Mouse (Mus musculus) limb, embryonic 12.5 days (tissue): Measurements from ENCODE around the gene Arpin. TPM values are rescaled to one million over a fixed set of nuclear protein-coding genes. Genes with fewer than 3 reads are reported as not detected.

Experiments used
- ATAC-seq: fragments of 200-750 bp; cut with Nextera tagmentation; 2 replicates; pipeline ENCODE4 v1.8.0; 2017; ENCODE audit warnings: low read depth, moderate TSS enrichment; ENCODE audit not compliant: insufficient number of reproducible peaks, insufficient read depth, low FRiP score, low TSS enrichment
- H3K27ac ChIP-seq: fragments of 300-500 bp; sonication (generic); 2 replicates; pipeline ENCODE4 v1.5.1; 2016; ENCODE audit warnings: mild to moderate bottlenecking, moderate library complexity
- H3K27me3 ChIP-seq: fragments of 300-500 bp; sonication (generic); 2 replicates; pipeline ENCODE4 v1.6.1; 2016; ENCODE audit warnings: mild to moderate bottlenecking, moderate library complexity
- H3K36me3 ChIP-seq: fragments of 300-500 bp; sonication (generic); 2 replicates; pipeline ENCODE4 v1.6.1; 2016; ENCODE audit warnings: mild to moderate bottlenecking, moderate library complexity
- H3K4me1 ChIP-seq: fragments of 300-500 bp; sonication (generic); replicated peaks from 2 replicates; pipeline ENCODE4 v1.6.1; 2016
- H3K4me2 ChIP-seq: fragments of 300-500 bp; sonication (generic); 2 replicates; pipeline ENCODE4 v1.6.1; 2016; ENCODE audit warnings: mild to moderate bottlenecking, moderate library complexity
- H3K4me3 ChIP-seq: fragments of 300-500 bp; sonication (generic); replicated peaks from 2 replicates; pipeline ENCODE4 v1.5.1; 2016; ENCODE audit warnings: mild to moderate bottlenecking
- H3K9ac ChIP-seq: fragments of 300-500 bp; sonication (generic); replicated peaks from 2 replicates; pipeline ENCODE4 v1.6.1; 2016; ENCODE audit warnings: mild to moderate bottlenecking, moderate library complexity
- H3K9me3 ChIP-seq: fragments of 300-500 bp; sonication (generic); 2 replicates; pipeline ENCODE4 v1.6.1; 2016; ENCODE audit warnings: mild to moderate bottlenecking, moderate library complexity
- WGBS: fragments of 180-500 bp; shearing (Covaris S2); methylation state at CpG from one replicate; pipeline ENCODE4 v1.1.7; 2016; 5-methylcytosine and 5-hydroxymethylcytosine counted together
- polyA plus RNA-seq: library from polyadenylated mRNA; unstranded; fragments of >200 nt; fragmentation: Nextera tagmentation; extraction: Ambion mirVana; gene quantifications from 2 replicates; pipeline ENCODE4 v1.2.1, GENCODE M21; 2016

The Arpin gene
- polyA plus RNA-seq, 1 experiment from 2014 or later = 17.9 TPM

GRCm38 (mm10) chr7:79934461-79934860 lies 698 bp downstream of the Arpin start:
- 49% methylated on average over 5 of the region's 5 CpGs for WGBS
- H3K4me1 ChIP-seq = peaks cover 17% of the 10 kb centered on the region
- no peak for ATAC-seq

GRCm38 (mm10) chr7:79928516-79929052 lies 6.6 kb downstream of the Arpin start:
- H3K36me3 ChIP-seq = peaks cover 28% of the 10 kb centered on the region
- WGBS = 70% methylated on average over 2 of the region's 2 CpGs
- no peaks in the 10 kb centered on the region for H3K9me3 ChIP-seq

More at GRCm38 (mm10) chr7:79934461-79934860, 698 bp downstream of the Arpin start:
- H3K4me3 ChIP-seq = peak overlapping the region; percentile 52
- no peaks in the 10 kb centered on the region for H3K27me3 ChIP-seq
- H3K36me3 ChIP-seq = 0 out of 2 replicates have a peak, but pooled peaks cover 3% of the 10 kb centered on the region
- H3K9me3 ChIP-seq = no peaks in the 10 kb centered on the region
- H3K9ac ChIP-seq = peak overlapping the region; percentile 65
- H3K27ac ChIP-seq = 0 out of 2 replicates have a peak overlapping the region, but pooled peaks have one; percentile 9
- H3K4me2 ChIP-seq = peak overlapping the region; percentile 72

GRCm38 (mm10) chr7:79920344-79920983 lies 14.7 kb downstream of the Arpin start, which contains the start of gene Ap3s2:
Gene Ap3s2, minus strand, starts transcription at chr7:79920649.
- peaks cover 12% of the 10 kb centered on the region; the same call in 1 of the 2 replicates for H3K4me1 ChIP-seq
- H3K36me3 ChIP-seq = peaks cover 8% of the 10 kb centered on the region
- H3K4me3 ChIP-seq = peak within 1 kb of the TSS; percentile 80
- H3K9me3 ChIP-seq = no peaks in the 10 kb centered on the region
- peak; percentile 92 for ATAC-seq
- peak within 1 kb of the TSS; percentile 64 for H3K4me2 ChIP-seq
- no peaks in the 10 kb centered on the region for H3K27me3 ChIP-seq
- under 1% methylated on average over 34 of the region's 34 CpGs for WGBS
- H3K27ac ChIP-seq = peak within 1 kb of the TSS; percentile 75; the same call in 1 of the 2 replicates
- H3K9ac ChIP-seq = peak within 1 kb of the TSS; percentile 82

More at GRCm38 (mm10) chr7:79928516-79929052, 6.6 kb downstream of the Arpin start:
- Histone ChIP-seq H3K27me3 (no peaks in the 10 kb centered on the region), H3K4me2 (no peak overlapping the region), H3K9ac (no peak overlapping the region), H3K27ac (no peak overlapping the region), H3K4me1 (no peaks in the 10 kb centered on the region), H3K4me3 (no peak overlapping the region)
- ATAC-seq = no peak

GRCm38 (mm10) chr7:79914556-79914955 lies 20.6 kb downstream of the Arpin start:
- peaks cover 43% of the 10 kb centered on the region for H3K36me3 ChIP-seq
- no peak overlapping the region for H3K27ac ChIP-seq
- no peaks in the 10 kb centered on the region for H3K9me3 ChIP-seq
- no peak overlapping the region for H3K9ac ChIP-seq
- ATAC-seq = no peak
- no peak overlapping the region for H3K4me3 ChIP-seq
- H3K4me1 ChIP-seq = 0 out of 2 replicates have a peak, but pooled peaks cover 3% of the 10 kb centered on the region
- 76% methylated on average over 3 of the region's 3 CpGs for WGBS
- no peaks in the 10 kb centered on the region for H3K27me3 ChIP-seq
- no peak overlapping the region for H3K4me2 ChIP-seq

DNA sequence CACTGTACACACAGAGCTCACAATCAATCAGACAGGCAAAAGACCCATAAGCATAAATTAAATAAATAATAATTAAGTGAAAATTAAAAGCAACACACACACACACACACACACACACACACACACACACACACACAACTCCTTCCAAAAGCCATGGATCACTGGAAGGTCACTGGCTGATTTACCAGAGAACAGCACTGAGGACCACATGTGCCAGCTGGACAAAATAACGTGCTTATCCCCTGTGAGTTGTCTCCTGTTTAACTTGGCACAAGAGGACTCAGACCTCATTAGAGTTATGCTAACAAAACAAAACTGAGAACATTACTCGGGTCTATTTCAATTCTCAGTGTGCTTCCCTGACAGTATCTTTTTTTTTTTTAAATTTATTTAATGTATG lies 27.8 kb downstream of the Arpin start:
- H3K9me3 ChIP-seq = no peaks in the 10 kb centered on the region
- ATAC-seq = no peak
- no peaks in the 10 kb centered on the region for H3K4me1 ChIP-seq
- H3K27me3 ChIP-seq = no peaks in the 10 kb centered on the region
- H3K4me2 ChIP-seq = no peak overlapping the region
- peaks cover 67% of the 10 kb centered on the region for H3K36me3 ChIP-seq
- 90% methylated on average over 2 of the region's 2 CpGs for WGBS
- no peak overlapping the region for H3K4me3 ChIP-seq
- no peak overlapping the region for H3K9ac ChIP-seq
- no peak overlapping the region for H3K27ac ChIP-seq

GRCm38 (mm10) chr7:79906914-79907313 lies 28.2 kb downstream of the Arpin start:
- H3K4me3 ChIP-seq = no peak overlapping the region
- H3K9me3 ChIP-seq = no peaks in the 10 kb centered on the region
- H3K36me3 ChIP-seq = peaks cover 72% of the 10 kb centered on the region
- no peak overlapping the region for H3K27ac ChIP-seq
- ATAC-seq = no peak
- no peaks in the 10 kb centered on the region for H3K27me3 ChIP-seq
- H3K9ac ChIP-seq = no peak overlapping the region
- 90% methylated on average over 3 of the region's 3 CpGs for WGBS
- H3K4me1 ChIP-seq = no peaks in the 10 kb centered on the region
- H3K4me2 ChIP-seq = no peak overlapping the region

DNA sequence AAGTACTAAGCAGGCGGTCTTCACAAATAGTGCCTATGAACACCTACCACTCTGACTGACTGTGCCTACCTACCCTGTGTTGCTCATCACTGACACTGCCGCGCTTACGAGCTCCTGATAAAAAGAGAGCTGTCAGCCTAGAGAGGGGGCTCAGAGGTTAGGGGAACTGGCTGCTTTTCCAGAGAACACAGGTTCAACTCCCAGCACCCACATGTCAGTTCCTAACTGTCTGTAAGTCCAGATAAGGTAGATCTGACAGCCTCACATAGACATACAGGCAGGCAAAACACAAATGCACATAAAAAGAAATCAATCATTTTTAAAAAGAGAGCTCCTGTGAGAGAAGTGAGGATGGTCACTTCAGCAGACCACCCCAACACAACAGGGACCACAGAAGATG lies 30.0 kb downstream of the Arpin start:
- Histone ChIP-seq H3K36me3 (peaks cover 77% of the 10 kb centered on the region), H3K9ac (no peak overlapping the region), H3K9me3 (no peaks in the 10 kb centered on the region), H3K27ac (no peak overlapping the region), H3K4me1 (no peaks in the 10 kb centered on the region), H3K4me3 (no peak overlapping the region), H3K4me2 (no peak overlapping the region), H3K27me3 (no peaks in the 10 kb centered on the region)
- ATAC-seq = no peak
- WGBS = 95% methylated on average over 4 of the region's 4 CpGs

GRCm38 (mm10) chr7:79903160-79903792 lies 31.9 kb downstream of the Arpin start:
- Histone ChIP-seq H3K9ac (no peak overlapping the region), H3K36me3 (peaks cover 73% of the 10 kb centered on the region), H3K27me3 (no peaks in the 10 kb centered on the region), H3K9me3 (no peaks in the 10 kb centered on the region), H3K4me2 (no peak overlapping the region), H3K4me3 (no peak overlapping the region), H3K4me1 (no peaks in the 10 kb centered on the region), H3K27ac (no peak overlapping the region)
- 75% methylated on average over 8 of the region's 8 CpGs for WGBS
- ATAC-seq = no peak

GRCm38 (mm10) chr7:79900753-79901152 lies 34.4 kb downstream of the Arpin start:
- Histone ChIP-seq H3K27ac (no peak overlapping the region), H3K36me3 (peaks cover 72% of the 10 kb centered on the region), H3K9ac (no peak overlapping the region), H3K9me3 (no peaks in the 10 kb centered on the region), H3K27me3 (no peaks in the 10 kb centered on the region), H3K4me2 (no peak overlapping the region), H3K4me1 (no peaks in the 10 kb centered on the region), H3K4me3 (no peak overlapping the region)
- no peak for ATAC-seq
- WGBS = 94% methylated on average over 6 of the region's 6 CpGs

DNA sequence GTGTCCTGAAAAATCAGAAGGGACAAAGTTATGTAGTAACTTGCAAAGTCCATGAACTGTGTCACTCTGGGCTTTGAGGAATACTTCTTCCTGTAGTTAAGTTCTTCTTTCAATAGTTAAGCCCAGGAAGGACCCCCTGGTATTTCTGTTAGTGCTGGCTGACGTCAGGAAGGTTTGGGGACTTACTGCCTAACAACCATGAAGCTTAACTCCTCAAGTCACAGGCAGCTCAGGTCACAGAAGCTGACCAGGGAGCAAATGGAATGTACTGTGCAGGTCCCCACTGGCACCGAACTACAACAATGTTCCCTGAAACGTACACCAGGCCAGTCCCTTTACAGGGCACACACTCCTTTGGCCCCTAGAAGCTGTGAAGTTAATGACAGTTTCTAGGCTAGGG lies 39.9 kb downstream of the Arpin start:
- 75% methylated on average over 3 of the region's 3 CpGs for WGBS
- H3K36me3 ChIP-seq = peaks cover 67% of the 10 kb centered on the region

DNA sequence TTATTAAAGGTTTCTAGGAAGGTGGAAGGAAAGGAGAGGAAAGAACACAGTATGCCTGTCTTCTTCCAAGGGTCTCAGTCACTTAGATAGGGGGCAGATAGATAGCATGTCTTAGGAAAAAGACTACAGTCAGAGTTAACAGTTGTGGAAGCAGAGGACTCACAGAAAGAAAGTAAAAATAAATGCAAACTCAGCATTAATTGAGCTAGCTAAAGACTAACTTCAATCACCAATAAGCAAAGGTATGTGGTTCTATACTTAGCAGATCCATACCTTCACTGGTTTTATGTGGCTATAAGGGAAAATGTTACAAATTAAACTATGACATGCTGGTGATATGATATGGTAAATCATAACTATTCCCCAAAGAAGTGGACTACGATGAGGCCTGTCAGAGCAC lies 40.4 kb downstream of the Arpin start:
- no peaks in the 10 kb centered on the region for H3K9me3 ChIP-seq
- WGBS = 91% methylated on average over 1 of the region's 1 CpGs
- peaks cover 63% of the 10 kb centered on the region for H3K36me3 ChIP-seq
- ATAC-seq = no peak
- no peak overlapping the region for H3K27ac ChIP-seq
- no peaks in the 10 kb centered on the region for H3K27me3 ChIP-seq
- no peak overlapping the region for H3K4me2 ChIP-seq
- H3K4me3 ChIP-seq = no peak overlapping the region
- H3K9ac ChIP-seq = no peak overlapping the region
- H3K4me1 ChIP-seq = no peaks in the 10 kb centered on the region

More for the DNA sequence above, 39.9 kb downstream of the Arpin start:
- H3K4me3 ChIP-seq = no peak overlapping the region
- no peak for ATAC-seq
- no peak overlapping the region for H3K4me2 ChIP-seq
- no peaks in the 10 kb centered on the region for H3K4me1 ChIP-seq
- H3K9ac ChIP-seq = no peak overlapping the region
- no peak overlapping the region for H3K27ac ChIP-seq
- H3K27me3 ChIP-seq = no peaks in the 10 kb centered on the region
- H3K9me3 ChIP-seq = no peaks in the 10 kb centered on the region
